Mouse (Mus musculus) cerebellum, adult 11 months (tissue): ENCODE measurements around the gene Vmn2r76.
"Not testable (repeated sequence)": the region's sequence is repeated elsewhere in the genome, so short reads cannot be mapped to it uniquely, and the experiment has no call there.

ENCODE experiments used
- DNase-seq: peaks from one replicate; pipeline ENCODE4 v3.0.0; 2022

Vmn2r76 gene

GRCm38 (mm10) chr7:86246208-86246607 is at the start of gene Vmn2r76:
Gene Vmn2r76, minus strand, starts transcription at chr7:86246308.
- no peak for DNase-seq

- DNase-seq = no peak
Measured at GRCm38 (mm10) chr7:86277072-86277471, 31.0 kb upstream of the Vmn2r76 start, which contains the start of gene Olfr310. Gene Olfr310, minus strand, starts transcription at chr7:86277172.

- no peak for DNase-seq
Measured at GRCm38 (mm10) chr7:86211345-86211744, 34.8 kb downstream of the Vmn2r76 start.

GRCm38 (mm10) chr7:86171678-86172077 is 74.4 kb downstream of the Vmn2r76 start, which contains the start of gene Vmn2r75:
Gene Vmn2r75, minus strand, starts transcription at chr7:86171778.
- DNase-seq = not testable (repeated sequence)
